29 mouse cellular contexts compared by ENCODE assay signal in the genomic region with DNA sequence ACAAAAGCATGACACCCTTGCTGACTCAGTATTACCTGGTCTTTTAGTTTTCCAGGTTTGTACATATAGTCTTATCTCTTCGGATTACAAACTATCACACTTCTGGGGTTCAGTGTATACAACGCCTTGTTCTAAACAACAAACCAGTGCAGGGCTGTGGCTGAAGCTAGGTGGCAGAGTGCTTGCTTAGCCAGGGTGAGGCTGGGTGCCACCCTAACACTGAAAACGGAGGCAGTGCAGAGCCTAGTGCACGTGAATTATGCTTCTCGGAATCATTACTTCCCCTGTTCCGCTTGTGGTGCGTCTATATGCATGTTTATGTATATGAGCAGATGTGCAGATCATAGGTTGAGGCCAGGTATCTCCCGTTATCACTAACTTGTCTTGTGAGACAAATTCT. TPM values are rescaled to one million over a fixed set of nuclear protein-coding genes. Genes with fewer than 3 reads are reported as not detected.
DNase-seq lines count a peak whose midpoint lies in the region; ATAC-seq and TF ChIP-seq lines count a peak whose summit lies in the region.
"Had no signal": no experiment of that assay in that cellular context is flagged by ENCODE, and none has a peak within 500 bp of the region (broad histone marks: within the 10 kb centered on the region; RNA-seq: fewer than 3 reads in every experiment).

No protein-coding gene starts in this region.

- no peak overlapping the region for H3K4me2 ChIP-seq in kidney, embryonic 16.5 days (replicated peaks; ENCODE audit: low read depth, low read length)
- H3K4me2 ChIP-seq in kidney, embryonic 15.5 days = no peak overlapping the region
- peak overlapping the region; percentile 51 for H3K4me2 ChIP-seq in intestine, postnatal 0 days (replicated peaks; ENCODE audit: low read depth)
- no peak overlapping the region for H3K4me2 ChIP-seq in stomach, embryonic 16.5 days (ENCODE audit: low read depth, low read length)
- H3K4me2 ChIP-seq: embryonic facial prominence, embryonic 15.5 days; heart, embryonic 11.5 days; hindbrain, embryonic 12.5 days; hindbrain, embryonic 15.5 days had no signal

- no peak overlapping the region for H3K4me3 ChIP-seq in kidney, embryonic 16.5 days (ENCODE audit: low read length)
- H3K4me3 ChIP-seq in kidney, embryonic 15.5 days (replicated peaks) = no peak overlapping the region
- no peak overlapping the region for H3K4me3 ChIP-seq in intestine, postnatal 0 days (ENCODE audit: low read depth, low read length)
- no peak overlapping the region for H3K4me3 ChIP-seq in stomach, embryonic 16.5 days (replicated peaks; ENCODE audit: low read length)
- H3K4me3 ChIP-seq: embryonic facial prominence, embryonic 15.5 days; gastrocnemius, adult 2 months; hindbrain, embryonic 12.5 days; hindbrain, embryonic 15.5 days had no signal

- no peaks in the 10 kb centered on the region for H3K9me3 ChIP-seq in kidney, embryonic 16.5 days (ENCODE audit: low read length)
- no peaks in the 10 kb centered on the region for H3K9me3 ChIP-seq in kidney, embryonic 15.5 days (replicated peaks)
- no peaks in the 10 kb centered on the region for H3K9me3 ChIP-seq in intestine, postnatal 0 days (ENCODE audit: control insufficient read depth)
- no peaks in the 10 kb centered on the region for H3K9me3 ChIP-seq in stomach, embryonic 16.5 days (replicated peaks; ENCODE audit: control insufficient read depth, low read length)
- H3K9me3 ChIP-seq: embryonic facial prominence, embryonic 15.5 days; G1E; hindbrain, embryonic 12.5 days; hindbrain, embryonic 15.5 days had no signal

- DNase-seq in thymus, postnatal 14 days = no peak
- DNase-seq in cerebellum, adult 9-10 months = no peak
- DNase-seq in right cerebral cortex, adult 18-20 months = no peak
- DNase-seq: adrenal gland, postnatal 10 days; adrenal gland, postnatal 36 days; B cell, adult 2 months; cerebellum, adult 18-20 months; cerebellum, postnatal 10 days; cerebellum, postnatal 36 days; embryo, embryonic 11 days; forebrain, postnatal 0 days; gastrocnemius, adult 2 months; gastrocnemius, postnatal 14 days; heart, adult 11 months had no signal

- H3K4me1 ChIP-seq in kidney, embryonic 16.5 days (ENCODE audit: insufficient read depth, low read length) = peaks cover 3% of the 10 kb centered on the region; the same call in 1 of the 2 replicates
- H3K4me1 ChIP-seq in kidney, embryonic 15.5 days = peaks cover 4% of the 10 kb centered on the region; the same call in 1 of the 2 replicates
- H3K4me1 ChIP-seq in intestine, postnatal 0 days (replicated peaks; ENCODE audit: control insufficient read depth, insufficient read depth, low read length) = 0 out of 2 replicates have a peak, but pooled peaks cover 2% of the 10 kb centered on the region
- peaks cover 7% of the 10 kb centered on the region for H3K4me1 ChIP-seq in stomach, embryonic 16.5 days (ENCODE audit: control insufficient read depth, insufficient read depth, low read length)
- H3K4me1 ChIP-seq: embryonic facial prominence, embryonic 15.5 days; hindbrain, embryonic 12.5 days; hindbrain, embryonic 15.5 days had no signal

- no peak overlapping the region for H3K9ac ChIP-seq in kidney, embryonic 16.5 days (replicated peaks; ENCODE audit: low read length)
- H3K9ac ChIP-seq in kidney, embryonic 15.5 days = no peak overlapping the region
- H3K9ac ChIP-seq in intestine, postnatal 0 days (ENCODE audit: low read depth, low read length) = no peak overlapping the region
- no peak overlapping the region for H3K9ac ChIP-seq in stomach, embryonic 16.5 days (ENCODE audit: low read length)
- H3K9ac ChIP-seq: embryonic facial prominence, embryonic 15.5 days; forebrain, postnatal 0 days; hindbrain, embryonic 12.5 days; hindbrain, embryonic 15.5 days had no signal

- peak; percentile 31; the same call in 1 of the 2 replicates for ATAC-seq in kidney, embryonic 16.5 days (ENCODE audit: low FRiP score, low TSS enrichment)
- no peak for ATAC-seq in kidney, embryonic 15.5 days (replicated peaks; ENCODE audit: low FRiP score)
- ATAC-seq in intestine, postnatal 0 days = peak; percentile 62
- peak; percentile 34; the same call in 1 of the 2 replicates for ATAC-seq in stomach, embryonic 16.5 days (ENCODE audit: insufficient read depth, low FRiP score)
- ATAC-seq: forebrain, embryonic 14.5 days; forebrain, postnatal 0 days; Patski had no signal

- no peaks in the 10 kb centered on the region for H3K27me3 ChIP-seq in kidney, embryonic 16.5 days (ENCODE audit: insufficient read depth, low read length)
- no peaks in the 10 kb centered on the region for H3K27me3 ChIP-seq in kidney, embryonic 15.5 days
- no peaks in the 10 kb centered on the region for H3K27me3 ChIP-seq in intestine, postnatal 0 days (replicated peaks; ENCODE audit: control insufficient read depth, insufficient read depth, low read length)
- H3K27me3 ChIP-seq in stomach, embryonic 16.5 days (ENCODE audit: control insufficient read depth, insufficient read depth, low read length) = no peaks in the 10 kb centered on the region
- H3K27me3 ChIP-seq: CH12.LX; embryonic facial prominence, embryonic 15.5 days; hindbrain, embryonic 15.5 days; Patski had no signal

- TF ChIP-seq CTCF in intestine, postnatal 0 days (IDR thresholded peaks at IDR 0.05; ENCODE audit: low read depth) = peak; percentile 59

- WGBS in kidney, embryonic 16.5 days = 78% methylated on average over 8 of the region's 8 CpGs
- WGBS in kidney, embryonic 15.5 days = 78% methylated on average over 8 of the region's 8 CpGs
- WGBS in intestine, postnatal 0 days = 35% methylated on average over 8 of the region's 8 CpGs
- 66% methylated on average over 8 of the region's 8 CpGs for WGBS in stomach, embryonic 16.5 days

- H3K36me3 ChIP-seq in kidney, embryonic 16.5 days (ENCODE audit: insufficient read depth, low read length) = no peaks in the 10 kb centered on the region
- H3K36me3 ChIP-seq in kidney, embryonic 15.5 days = no peaks in the 10 kb centered on the region
- no peaks in the 10 kb centered on the region for H3K36me3 ChIP-seq in intestine, postnatal 0 days (ENCODE audit: control insufficient read depth, insufficient read depth)
- H3K36me3 ChIP-seq in stomach, embryonic 16.5 days (ENCODE audit: control insufficient read depth, insufficient read depth, low read length) = no peaks in the 10 kb centered on the region
- H3K36me3 ChIP-seq: embryonic facial prominence, embryonic 15.5 days; G1E; hindbrain, embryonic 12.5 days; hindbrain, embryonic 15.5 days had no signal

- H3K27ac ChIP-seq in kidney, embryonic 16.5 days (ENCODE audit: low read length) = no peak overlapping the region
- H3K27ac ChIP-seq in kidney, embryonic 15.5 days = no peak overlapping the region
- H3K27ac ChIP-seq in intestine, postnatal 0 days (ENCODE audit: low read depth, low read length) = peak overlapping the region; percentile 81
- peak overlapping the region; percentile 12 for H3K27ac ChIP-seq in stomach, embryonic 16.5 days (ENCODE audit: low read length)
- H3K27ac ChIP-seq: embryonic facial prominence, embryonic 15.5 days; gastrocnemius, adult 2 months; hindbrain, embryonic 12.5 days; hindbrain, embryonic 15.5 days had no signal

RNA-seq across cellular contexts. Expression of a gene that starts 59.9 kb away (rescaled TPM):
- polyA plus RNA-seq in kidney, embryonic 16.5 days (2015; fragmentation: Nextera tagmentation; extraction: Ambion mirVana) = 0.56 TPM in 1 of 2 replicates, not detected in the other
- 3.1 and 4.5 TPM in 2 replicates for polyA plus RNA-seq in kidney, embryonic 15.5 days (2015; fragmentation: Nextera tagmentation; extraction: Ambion mirVana)
- polyA plus RNA-seq in intestine, postnatal 0 days (2015; fragmentation: Nextera tagmentation; extraction: Ambion mirVana) = 8.0 and 12.4 TPM in 2 replicates
- polyA plus RNA-seq in stomach, embryonic 16.5 days (2015; fragmentation: Nextera tagmentation; extraction: Ambion mirVana) = 4.0 and 6.8 TPM in 2 replicates
- polyA plus RNA-seq: cortical plate, adult 2 months; embryonic facial prominence, embryonic 11.5 days; forebrain, embryonic 11.5 days had no signal

RNA-seq across cellular contexts. Expression of a gene that starts 59.9 kb away (rescaled TPM):
- 52.5 and 57.0 TPM in 2 replicates for polyA plus RNA-seq in kidney, embryonic 16.5 days (2015; fragmentation: Nextera tagmentation; extraction: Ambion mirVana)
- polyA plus RNA-seq in kidney, embryonic 15.5 days (2015; fragmentation: Nextera tagmentation; extraction: Ambion mirVana) = 48.5 and 50.3 TPM in 2 replicates
- 34.9 and 40.9 TPM in 2 replicates for polyA plus RNA-seq in intestine, postnatal 0 days (2015; fragmentation: Nextera tagmentation; extraction: Ambion mirVana)
- polyA plus RNA-seq in stomach, embryonic 16.5 days (2015; fragmentation: Nextera tagmentation; extraction: Ambion mirVana) = 34.6 and 36.9 TPM in 2 replicates

Comparison
In these comparisons a context has a peak if more than half of its experiments do, and no peak if none do; other contexts are left out.
1. H3K27ac ChIP-seq: peak in intestine, postnatal 0 days (single experiment) and stomach, embryonic 16.5 days (single experiment); none in kidney, embryonic 16.5 days (single experiment) and kidney, embryonic 15.5 days (single experiment).